Mouse (Mus musculus): ENCODE results near the gene Pid1. TPM values are rescaled to one million over a fixed set of nuclear protein-coding genes. Genes with fewer than 3 reads are reported as not detected.

Gene Pid1
- polyA plus RNA-seq, 1 experiment from 2014 or later, result 15.8 TPM

- DNase-seq (ENCODE audit: low spot score) (no peak), ATAC-seq (ENCODE audit: low FRiP score, low TSS enrichment) (no peak)
- no peak overlapping the region for H3K27ac ChIP-seq (replicated peaks)
- TF ChIP-seq EP300 (optimal IDR thresholded peaks at IDR 0.05) (no peak), CTCF (IDR thresholded peaks at IDR 0.05; ENCODE audit: low read depth) (no peak)
- no peaks in the 10 kb centered on the region for H3K4me1 ChIP-seq (replicated peaks; ENCODE audit: control insufficient read depth, insufficient read depth)
- WGBS, result 54% methylated on average over 1 of the region's 1 CpGs
- H3K36me3 ChIP-seq (ENCODE audit: control insufficient read depth, insufficient read depth, low read length), result no peaks in the 10 kb centered on the region
- no peaks in the 10 kb centered on the region for H3K27me3 ChIP-seq (ENCODE audit: control insufficient read depth, insufficient read depth, low read length)
- H3K4me2 ChIP-seq (replicated peaks; ENCODE audit: low read depth), result no peak overlapping the region
- H3K9me3 ChIP-seq (ENCODE audit: control insufficient read depth, low read length), result no peaks in the 10 kb centered on the region
- H3K4me3 ChIP-seq (ENCODE audit: low read depth, low read length), result no peak overlapping the region
- no peak overlapping the region for H3K9ac ChIP-seq (ENCODE audit: low read length)
Measured at GRCm38 (mm10) chr1:84177696-84178095, 186.3 kb downstream of the Pid1 start.

GRCm38 (mm10) chr1:84177033-84177432 lies 186.9 kb downstream of the Pid1 start:
- TF ChIP-seq EP300 (optimal IDR thresholded peaks at IDR 0.05) (no peak), CTCF (IDR thresholded peaks at IDR 0.05; ENCODE audit: low read depth) (no peak)
- Histone ChIP-seq H3K27me3 (ENCODE audit: control insufficient read depth, insufficient read depth, low read length) (no peaks in the 10 kb centered on the region), H3K4me1 (replicated peaks; ENCODE audit: control insufficient read depth, insufficient read depth) (no peaks in the 10 kb centered on the region), H3K4me3 (ENCODE audit: low read depth, low read length) (no peak overlapping the region), H3K36me3 (ENCODE audit: control insufficient read depth, insufficient read depth, low read length) (no peaks in the 10 kb centered on the region), H3K4me2 (replicated peaks; ENCODE audit: low read depth) (no peak overlapping the region), H3K9me3 (ENCODE audit: control insufficient read depth, low read length) (no peaks in the 10 kb centered on the region), H3K27ac (replicated peaks) (no peak overlapping the region), H3K9ac (ENCODE audit: low read length) (no peak overlapping the region)
- no peak for DNase-seq (ENCODE audit: low spot score)
- ATAC-seq (ENCODE audit: low FRiP score, low TSS enrichment), result no peak
- WGBS, result 45% methylated on average over 2 of the region's 2 CpGs

- H3K4me1 ChIP-seq (replicated peaks; ENCODE audit: control insufficient read depth, insufficient read depth), result no peaks in the 10 kb centered on the region
- ATAC-seq (ENCODE audit: low FRiP score, low TSS enrichment) (no peak), DNase-seq (ENCODE audit: low spot score) (no peak)
- 74% methylated on average over 6 of the region's 6 CpGs for WGBS
- no peak overlapping the region for H3K4me3 ChIP-seq (ENCODE audit: low read depth, low read length)
- no peak overlapping the region for H3K4me2 ChIP-seq (replicated peaks; ENCODE audit: low read depth)
- H3K27ac ChIP-seq (replicated peaks), result no peak overlapping the region
- no peaks in the 10 kb centered on the region for H3K36me3 ChIP-seq (ENCODE audit: control insufficient read depth, insufficient read depth, low read length)
- H3K27me3 ChIP-seq (ENCODE audit: control insufficient read depth, insufficient read depth, low read length), result no peaks in the 10 kb centered on the region
- TF ChIP-seq CTCF (IDR thresholded peaks at IDR 0.05; ENCODE audit: low read depth), result no peak
- no peak for TF ChIP-seq EP300 (optimal IDR thresholded peaks at IDR 0.05)
- H3K9me3 ChIP-seq (ENCODE audit: control insufficient read depth, low read length), result no peaks in the 10 kb centered on the region
- no peak overlapping the region for H3K9ac ChIP-seq (ENCODE audit: low read length)
Measured at GRCm38 (mm10) chr1:84172941-84173340, 191.0 kb downstream of the Pid1 start.

GRCm38 (mm10) chr1:84157790-84158189 lies 206.2 kb downstream of the Pid1 start:
- Histone ChIP-seq H3K9me3 (ENCODE audit: control insufficient read depth, low read length) (no peaks in the 10 kb centered on the region), H3K27ac (replicated peaks) (no peak overlapping the region), H3K36me3 (ENCODE audit: control insufficient read depth, insufficient read depth, low read length) (no peaks in the 10 kb centered on the region), H3K4me1 (replicated peaks; ENCODE audit: control insufficient read depth, insufficient read depth) (no peaks in the 10 kb centered on the region), H3K9ac (ENCODE audit: low read length) (no peak overlapping the region), H3K27me3 (ENCODE audit: control insufficient read depth, insufficient read depth, low read length) (no peaks in the 10 kb centered on the region), H3K4me3 (ENCODE audit: low read depth, low read length) (no peak overlapping the region), H3K4me2 (replicated peaks; ENCODE audit: low read depth) (no peak overlapping the region)
- TF ChIP-seq EP300 (optimal IDR thresholded peaks at IDR 0.05) (no peak), CTCF (IDR thresholded peaks at IDR 0.05; ENCODE audit: low read depth) (no peak)
- DNase-seq (ENCODE audit: low spot score) (no peak), ATAC-seq (ENCODE audit: low FRiP score, low TSS enrichment) (no peak)
- 55% methylated on average over 3 of the region's 3 CpGs for WGBS

DNA sequence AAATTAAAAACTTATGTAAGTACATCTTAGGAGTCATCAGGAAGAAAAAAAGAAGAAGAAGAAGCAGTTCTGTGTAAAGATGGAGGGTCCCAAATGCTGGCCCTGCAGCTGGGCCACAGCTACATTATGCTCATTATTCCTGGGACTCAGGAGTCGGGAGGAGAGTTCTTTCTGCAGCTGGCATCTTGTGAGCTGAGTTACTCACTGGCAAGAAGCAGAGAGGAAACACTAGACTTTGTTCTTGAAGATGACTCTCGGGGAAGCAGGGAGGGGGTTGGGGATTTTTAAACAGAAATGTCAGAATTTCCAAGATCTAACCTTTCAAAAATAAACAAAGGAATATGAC lies 208.4 kb downstream of the Pid1 start:
- 28% methylated on average over 2 of the region's 2 CpGs for WGBS
- TF ChIP-seq EP300 (optimal IDR thresholded peaks at IDR 0.05) (no peak), CTCF (IDR thresholded peaks at IDR 0.05; ENCODE audit: low read depth) (no peak)
- Histone ChIP-seq H3K9me3 (ENCODE audit: control insufficient read depth, low read length) (no peaks in the 10 kb centered on the region), H3K27ac (replicated peaks) (no peak overlapping the region), H3K27me3 (ENCODE audit: control insufficient read depth, insufficient read depth, low read length) (no peaks in the 10 kb centered on the region), H3K9ac (ENCODE audit: low read length) (no peak overlapping the region), H3K36me3 (ENCODE audit: control insufficient read depth, insufficient read depth, low read length) (no peaks in the 10 kb centered on the region), H3K4me3 (ENCODE audit: low read depth, low read length) (no peak overlapping the region), H3K4me2 (replicated peaks; ENCODE audit: low read depth) (no peak overlapping the region), H3K4me1 (replicated peaks; ENCODE audit: control insufficient read depth, insufficient read depth) (no peaks in the 10 kb centered on the region)
- no peak for DNase-seq (ENCODE audit: low spot score)
- no peak for ATAC-seq (ENCODE audit: low FRiP score, low TSS enrichment)

DNA sequence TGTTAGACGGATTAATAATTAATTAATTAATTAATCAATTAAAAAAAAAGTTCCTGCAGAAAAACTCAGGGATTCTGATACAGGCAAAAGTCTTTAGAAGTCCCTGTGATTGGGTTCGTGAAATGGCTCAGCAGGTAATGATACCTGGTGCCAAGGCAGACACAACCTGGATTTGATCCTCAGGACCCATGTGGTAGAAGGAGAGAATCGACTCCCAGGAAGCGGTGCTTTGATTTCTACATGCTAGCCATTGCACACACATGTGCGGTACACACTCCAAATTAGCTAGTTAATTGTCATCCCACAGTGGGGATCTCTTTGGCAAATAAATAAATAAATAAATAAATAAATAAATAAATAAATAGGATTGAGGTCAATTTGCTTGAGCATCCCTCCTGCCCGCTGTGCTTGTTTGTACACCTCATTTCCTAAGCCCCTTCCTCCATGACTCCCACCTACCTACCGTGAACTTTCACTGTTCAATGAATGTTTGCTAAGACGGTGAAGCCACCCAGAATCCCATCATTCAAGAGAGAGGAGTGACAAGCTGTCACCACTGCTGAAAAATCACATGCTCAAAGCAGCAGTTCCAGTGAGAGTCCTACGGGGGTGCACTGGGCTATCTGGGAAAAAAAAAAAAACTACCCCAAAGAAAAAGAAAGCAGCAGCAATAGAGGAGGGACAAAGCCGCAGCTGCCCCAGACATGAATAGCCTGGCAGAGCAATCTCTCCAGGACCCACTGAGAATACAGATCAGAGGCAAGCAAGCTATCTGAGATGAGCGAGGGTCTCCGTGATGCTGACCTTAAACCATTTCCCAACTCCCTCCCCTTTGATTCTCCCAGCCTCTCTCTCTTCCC lies 209.0 kb downstream of the Pid1 start:
- 71% methylated on average over 12 of the region's 12 CpGs for WGBS
- Histone ChIP-seq H3K9ac (ENCODE audit: low read length) (no peak overlapping the region), H3K4me2 (replicated peaks; ENCODE audit: low read depth) (no peak overlapping the region), H3K4me3 (ENCODE audit: low read depth, low read length) (no peak overlapping the region), H3K36me3 (ENCODE audit: control insufficient read depth, insufficient read depth, low read length) (no peaks in the 10 kb centered on the region), H3K4me1 (replicated peaks; ENCODE audit: control insufficient read depth, insufficient read depth) (no peaks in the 10 kb centered on the region), H3K9me3 (ENCODE audit: control insufficient read depth, low read length) (no peaks in the 10 kb centered on the region), H3K27ac (replicated peaks) (no peak overlapping the region), H3K27me3 (ENCODE audit: control insufficient read depth, insufficient read depth, low read length) (no peaks in the 10 kb centered on the region)
- no peak for DNase-seq (ENCODE audit: low spot score)
- TF ChIP-seq CTCF (IDR thresholded peaks at IDR 0.05; ENCODE audit: low read depth), result no peak
- TF ChIP-seq EP300 (optimal IDR thresholded peaks at IDR 0.05), result no peak
- ATAC-seq (ENCODE audit: low FRiP score, low TSS enrichment), result no peak

All from stomach, postnatal 0 days (tissue).